Mouse (Mus musculus) thymus, adult 2 months (tissue): Measurements from ENCODE around the gene Csgalnact2. TPM values are rescaled to one million over a fixed set of nuclear protein-coding genes. Genes with fewer than 3 reads are reported as not detected.

Experiments used
- DNase-seq: peaks from one replicate; pipeline ENCODE4 v3.0.0; 2021
- H3K27ac ChIP-seq: fragments of 200-500 bp; 2 replicates; pipeline ENCODE4 v1.5.1; 2012; ENCODE audit warnings: low read length, control low read depth; ENCODE audit not compliant: control insufficient read depth, insufficient read depth
- H3K27me3 ChIP-seq: fragments of 200-500 bp; 2 replicates; pipeline ENCODE4 v1.6.1; 2012; ENCODE audit warnings: mild to moderate bottlenecking, low read length, moderate library complexity, mixed read lengths; ENCODE audit not compliant: control insufficient read depth, insufficient read depth
- H3K36me3 ChIP-seq: fragments of 200-500 bp; 2 replicates; pipeline ENCODE4 v1.6.1; 2012; ENCODE audit warnings: mild to moderate bottlenecking, low read length, moderate library complexity; ENCODE audit not compliant: control insufficient read depth, insufficient read depth
- H3K4me1 ChIP-seq: fragments of 200-500 bp; replicated peaks from 2 replicates; pipeline ENCODE4 v1.6.1; 2012; ENCODE audit warnings: low read length; ENCODE audit not compliant: control insufficient read depth, insufficient read depth
- H3K4me3 ChIP-seq: fragments of 200-500 bp; 2 replicates; pipeline ENCODE4 v1.5.1; 2012; ENCODE audit warnings: mild to moderate bottlenecking, low read length, control low read depth, moderate library complexity; ENCODE audit not compliant: control insufficient read depth, insufficient read depth
- CTCF ChIP-seq: fragments of 200-500 bp; IDR thresholded peaks from 2 replicates; pipeline ENCODE4 v1.5.1; 2012; ENCODE audit warnings: mild to moderate bottlenecking, control low read depth, low read length, moderate library complexity, borderline replicate concordance; ENCODE audit not compliant: control insufficient read depth, poor library complexity, insufficient read depth; ENCODE audit errors: extremely low read depth
- POLR2A ChIP-seq: fragments of 200-500 bp; IDR thresholded peaks from 2 replicates; pipeline ENCODE4 v1.6.1; 2012; ENCODE audit warnings: mild to moderate bottlenecking, low read length, control low read depth, moderate library complexity; ENCODE audit not compliant: control insufficient read depth, poor library complexity, insufficient read depth; ENCODE audit errors: extremely low read depth
- WGBS: fragments of 180-500 bp; shearing (Covaris S2); methylation state at CpG from one replicate; pipeline ENCODE4 v1.1.7; 2018; 5-methylcytosine and 5-hydroxymethylcytosine counted together
- polyA plus RNA-seq: library from polyadenylated mRNA; depleted of rRNA; stranded (reverse); fragments of >200 nt; gene quantifications from 2 replicates; pipeline ENCODE4 v1.2.3, GENCODE M21; 2012

Csgalnact2 gene
- polyA plus RNA-seq, 1 experiment, result 2.6 TPM

DNA sequence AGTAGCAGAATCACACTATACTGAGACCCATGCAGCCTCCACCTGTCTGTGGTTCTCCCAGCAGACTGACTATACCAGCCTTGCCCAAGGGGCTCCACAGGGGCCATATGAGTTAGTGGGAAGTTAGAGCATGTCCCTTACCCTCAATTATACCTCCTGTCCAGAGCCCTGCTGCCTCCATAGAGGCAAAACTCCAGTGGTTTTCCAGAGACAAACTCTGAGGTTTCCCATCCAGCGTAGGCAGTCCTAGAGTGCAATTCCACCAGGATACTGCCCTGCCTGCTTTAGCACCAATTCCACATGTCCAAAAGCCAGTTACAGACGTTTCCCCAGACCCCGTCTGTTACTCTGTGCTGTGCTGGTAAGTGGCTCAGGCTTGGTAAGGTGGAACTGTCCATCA, 59.6 kb downstream of the Csgalnact2 start:
- WGBS, result 85% methylated on average over 3 of the region's 3 CpGs
- no peaks in the 10 kb centered on the region for H3K27me3 ChIP-seq
- H3K4me1 ChIP-seq, result no peaks in the 10 kb centered on the region
- TF ChIP-seq CTCF (no peak), POLR2A (no peak)
- no peak overlapping the region for H3K4me3 ChIP-seq
- H3K36me3 ChIP-seq, result no peaks in the 10 kb centered on the region
- DNase-seq, result no peak
- H3K27ac ChIP-seq, result no peak overlapping the region

DNA sequence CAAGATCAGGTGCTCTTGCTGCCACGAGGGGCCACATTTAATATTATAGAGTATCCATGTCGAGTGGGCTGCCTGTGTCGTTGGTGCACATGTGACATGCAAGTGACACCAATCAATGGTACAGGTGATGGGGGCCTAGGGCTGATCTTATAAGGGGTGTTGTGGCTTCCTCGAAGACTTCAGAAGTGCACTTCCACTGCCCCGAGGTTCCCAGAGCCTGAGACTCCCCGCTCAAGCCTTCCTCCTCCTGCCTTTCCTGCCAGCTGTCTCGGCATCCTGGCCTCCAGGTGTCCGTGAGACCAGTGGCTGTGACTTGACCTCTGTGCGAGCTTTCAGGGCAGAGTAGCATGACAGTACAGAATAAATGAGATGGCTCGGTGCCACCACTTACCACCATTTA, 60.2 kb downstream of the Csgalnact2 start:
- WGBS, result 77% methylated on average over 10 of the region's 10 CpGs
- Histone ChIP-seq H3K27me3 (no peaks in the 10 kb centered on the region), H3K27ac (no peak overlapping the region), H3K36me3 (no peaks in the 10 kb centered on the region), H3K4me1 (no peaks in the 10 kb centered on the region), H3K4me3 (no peak overlapping the region)
- no peak for TF ChIP-seq POLR2A
- no peak for TF ChIP-seq CTCF
- no peak for DNase-seq

DNA sequence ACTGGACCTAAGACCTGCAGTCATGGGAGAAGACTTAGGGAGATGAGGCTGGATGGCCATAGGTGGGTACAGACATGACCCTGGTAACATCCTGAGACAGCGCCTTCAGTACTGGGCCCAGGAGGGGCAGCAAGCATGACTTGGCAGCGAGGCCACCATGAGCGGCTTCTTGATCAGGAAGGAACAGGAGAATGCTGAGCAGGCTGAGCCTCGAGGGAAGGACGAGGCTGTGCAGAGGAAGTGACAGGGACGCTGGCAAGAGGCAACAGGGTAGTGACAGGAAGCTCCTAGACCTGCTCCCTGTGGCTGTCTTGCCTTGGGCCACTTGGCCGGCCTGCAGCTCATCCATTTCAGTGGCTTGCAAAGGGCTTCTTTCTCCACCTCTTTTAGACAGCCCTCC, 61.5 kb downstream of the Csgalnact2 start:
- TF ChIP-seq CTCF, result no peak
- no peak for TF ChIP-seq POLR2A
- H3K27ac ChIP-seq, result no peak overlapping the region
- no peak overlapping the region for H3K4me3 ChIP-seq
- no peak for DNase-seq
- no peaks in the 10 kb centered on the region for H3K27me3 ChIP-seq
- H3K4me1 ChIP-seq, result no peaks in the 10 kb centered on the region
- WGBS, result 34% methylated on average over 7 of the region's 7 CpGs
- H3K36me3 ChIP-seq, result no peaks in the 10 kb centered on the region

DNA sequence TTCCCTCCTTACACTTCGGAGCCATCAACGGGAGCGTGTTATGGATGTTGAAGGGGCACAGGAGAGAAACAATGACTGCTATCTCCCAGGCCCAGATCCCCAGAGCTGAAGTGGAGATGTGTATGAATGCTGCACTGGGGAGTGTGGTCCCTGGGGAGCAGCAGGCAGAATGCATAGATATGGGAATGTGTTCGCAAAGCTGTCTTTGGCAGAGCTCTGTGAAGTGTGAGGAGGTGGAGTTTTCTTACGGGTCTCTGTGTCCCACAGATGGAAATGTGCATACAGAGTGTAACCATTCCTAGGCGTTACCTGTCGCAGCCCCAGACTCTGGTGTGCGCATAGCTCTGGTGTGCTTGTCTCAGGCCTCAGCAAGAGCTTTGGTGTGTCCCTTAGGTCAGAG, 62.2 kb downstream of the Csgalnact2 start:
- Histone ChIP-seq H3K36me3 (no peaks in the 10 kb centered on the region), H3K27ac (no peak overlapping the region), H3K4me3 (no peak overlapping the region), H3K4me1 (no peaks in the 10 kb centered on the region), H3K27me3 (no peaks in the 10 kb centered on the region)
- whole genome bisulfite sequencing, result 96% methylated on average over 8 of the region's 8 CpGs
- no peak for TF ChIP-seq POLR2A
- no peak for TF ChIP-seq CTCF
- no peak for DNase-seq

DNA sequence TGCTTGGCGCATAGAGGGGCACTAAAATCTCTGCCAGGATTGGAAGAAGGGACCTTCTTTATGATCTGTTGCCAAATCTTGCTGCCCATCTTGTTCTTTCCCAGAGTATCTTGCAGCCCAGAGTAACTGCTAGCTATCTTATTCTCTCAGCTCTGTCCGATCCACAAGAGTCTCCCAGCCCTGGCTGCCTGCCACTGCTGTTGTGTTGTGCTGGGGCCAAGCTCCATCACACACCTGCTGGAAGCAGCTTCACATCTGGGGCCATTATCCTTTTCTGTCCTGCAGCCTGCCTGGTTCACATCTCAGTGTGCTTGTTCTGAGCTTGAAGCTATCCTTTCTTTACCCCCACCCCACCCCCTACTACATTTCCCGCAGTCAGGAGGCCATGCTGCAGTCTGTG, 62.7 kb downstream of the Csgalnact2 start:
- WGBS, result 94% methylated on average over 3 of the region's 3 CpGs
- H3K27me3 ChIP-seq, result no peaks in the 10 kb centered on the region
- no peak overlapping the region for H3K27ac ChIP-seq
- DNase-seq, result no peak
- H3K4me3 ChIP-seq, result no peak overlapping the region
- TF ChIP-seq POLR2A (no peak), CTCF (no peak)
- H3K36me3 ChIP-seq, result no peaks in the 10 kb centered on the region
- no peaks in the 10 kb centered on the region for H3K4me1 ChIP-seq

DNA sequence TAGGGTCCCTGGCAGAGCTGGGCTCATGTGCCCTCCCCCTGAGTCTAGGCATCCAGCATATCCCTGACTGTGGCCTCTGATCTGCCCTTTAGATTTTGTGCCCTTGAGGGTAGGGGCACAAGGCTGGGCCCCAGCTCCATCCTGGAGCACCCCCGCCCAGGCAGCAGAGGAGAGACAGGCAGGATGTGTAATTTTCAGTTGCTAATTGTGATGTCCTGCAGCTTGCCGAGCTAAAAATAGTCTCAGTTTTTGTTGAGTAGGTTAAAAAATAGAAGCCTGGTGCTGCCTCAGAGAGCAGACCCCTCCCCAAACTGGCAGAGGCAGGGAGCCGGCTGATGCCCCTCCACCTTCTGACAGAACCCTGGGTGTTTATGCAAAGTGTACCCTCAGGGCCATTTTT, 64.8 kb downstream of the Csgalnact2 start:
- no peaks in the 10 kb centered on the region for H3K27me3 ChIP-seq
- no peak overlapping the region for H3K27ac ChIP-seq
- no peak overlapping the region for H3K4me3 ChIP-seq
- H3K36me3 ChIP-seq, result no peaks in the 10 kb centered on the region
- DNase-seq, result no peak
- H3K4me1 ChIP-seq, result no peaks in the 10 kb centered on the region
- no peak for TF ChIP-seq POLR2A
- TF ChIP-seq CTCF, result no peak
- 73% methylated on average over 3 of the region's 3 CpGs for WGBS

DNA sequence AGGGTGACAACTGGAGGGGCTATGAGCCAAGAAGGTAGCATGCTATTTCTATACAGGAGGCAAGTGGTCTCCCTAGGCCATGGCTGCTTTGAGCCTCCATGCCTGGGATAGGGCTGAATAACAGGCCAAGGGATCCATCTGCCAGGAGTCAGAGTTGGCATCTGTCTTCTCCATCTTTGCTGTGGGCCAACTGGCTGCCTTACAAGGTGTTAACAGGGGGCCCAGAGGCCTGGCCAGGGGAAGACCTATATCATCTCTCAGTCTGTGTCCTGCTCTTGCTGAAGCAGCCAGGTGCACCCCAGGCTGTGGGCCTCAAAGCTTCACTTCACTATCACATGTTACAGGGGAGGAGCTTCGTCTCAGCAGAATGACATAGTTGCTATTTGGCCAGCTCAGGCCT, 66.8 kb downstream of the Csgalnact2 start:
- H3K4me1 ChIP-seq, result peaks cover 5% of the 10 kb centered on the region; the same call in 1 of the 2 replicates
- DNase-seq, result no peak
- no peak for TF ChIP-seq POLR2A
- TF ChIP-seq CTCF, result no peak
- 81% methylated on average over 1 of the region's 1 CpGs for WGBS
- no peaks in the 10 kb centered on the region for H3K36me3 ChIP-seq
- no peak overlapping the region for H3K4me3 ChIP-seq
- no peak overlapping the region for H3K27ac ChIP-seq
- no peaks in the 10 kb centered on the region for H3K27me3 ChIP-seq
